ENCODE assay signal across 8 mouse cellular contexts in the genomic region with DNA sequence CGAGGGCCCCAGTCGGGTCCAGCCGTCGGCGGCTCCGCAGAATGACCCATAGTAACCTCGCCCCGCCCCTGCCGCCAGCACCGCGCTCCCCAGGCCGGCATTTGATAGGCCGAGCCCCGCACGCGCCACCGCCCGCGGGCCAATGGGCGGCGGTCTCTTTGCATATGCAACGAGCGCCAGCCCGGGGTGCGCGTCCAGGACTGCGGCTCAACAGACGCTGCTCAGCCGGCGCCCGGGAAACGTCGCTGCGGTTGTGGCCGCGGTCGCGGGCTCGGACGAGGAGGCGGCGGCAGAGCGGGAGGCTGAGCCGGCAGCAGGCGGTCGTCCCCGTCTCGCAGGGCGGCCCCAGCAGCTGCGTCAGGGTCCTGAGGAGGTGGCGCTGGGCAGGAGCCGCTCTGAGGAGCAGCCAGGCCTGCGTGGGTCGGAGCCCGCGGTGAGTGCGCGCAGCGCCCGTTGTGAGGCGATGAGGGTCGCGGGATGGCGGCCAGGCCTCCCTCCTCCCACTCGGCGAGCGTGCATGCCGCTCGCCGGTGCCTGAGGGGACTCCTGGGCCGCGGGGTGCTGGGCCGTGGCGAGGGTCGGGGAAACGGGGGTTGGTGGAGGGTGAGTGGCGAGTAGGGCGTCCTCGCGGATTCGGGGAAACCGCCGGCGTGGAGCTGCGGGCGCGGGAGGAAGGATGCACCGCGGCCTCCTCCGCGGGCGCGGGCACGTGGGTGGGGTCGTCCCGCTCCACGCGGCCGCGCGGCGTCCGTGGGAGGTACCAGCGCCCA. TPM values are rescaled to one million over a fixed set of nuclear protein-coding genes. Genes with fewer than 3 reads are reported as not detected.
A peak's percentile ranks its signal among the peaks of the same experiment; 100 is the strongest.
DNase-seq lines count a peak whose midpoint lies in the region; ATAC-seq and TF ChIP-seq lines count a peak whose summit lies in the region.

TSS of gene Acsl3 (plus strand) at position 155 of the 770 bp plus-strand sequence.
TSS of gene Utp14b (plus strand) at position 368 of the 770 bp plus-strand sequence.

- H3K4me3 ChIP-seq in E14TG2a.4 (replicated peaks; ENCODE audit: low read length): peak within 1 kb of the TSS; percentile 97
- peak within 1 kb of the TSS; percentile 97 for H3K4me3 ChIP-seq in forebrain, embryonic 11.5 days (ENCODE audit: low read depth, low read length)
- peak within 1 kb of the TSS; percentile 97 for H3K4me3 ChIP-seq in heart, embryonic 16.5 days (ENCODE audit: low read length)
- H3K4me3 ChIP-seq in liver, embryonic 14.5 days (ENCODE audit: insufficient read depth in 1 of 2, low read depth in 2 of 2, low read length in 2 of 2): peak within 1 kb of the TSS; percentile 81 to 87
- H3K4me3 ChIP-seq in stomach, embryonic 15.5 days (replicated peaks): peak within 1 kb of the TSS; percentile 96

- TF ChIP-seq CTCF in E14TG2a.4 (conservative IDR thresholded peaks at IDR 0.05; ENCODE audit: low read length): no peak
- TF ChIP-seq CTCF in liver, embryonic 14.5 days (IDR thresholded peaks at IDR 0.05; ENCODE audit: low read depth): no peak

- H3K4me1 ChIP-seq in E14TG2a.4 (replicated peaks; ENCODE audit: low read depth, low read length): peaks cover 33% of the 10 kb centered on the region
- peaks cover 10% of the 10 kb centered on the region for H3K4me1 ChIP-seq in forebrain, embryonic 11.5 days (replicated peaks; ENCODE audit: control insufficient read depth, insufficient read depth, low read length)
- peaks cover 33% of the 10 kb centered on the region for H3K4me1 ChIP-seq in heart, embryonic 16.5 days (ENCODE audit: control insufficient read depth, insufficient read depth, low read length)
- H3K4me1 ChIP-seq in liver, embryonic 14.5 days (replicated peaks; ENCODE audit: control insufficient read depth in 2 of 2, insufficient read depth in 2 of 2, low read length in 1 of 2): peaks cover 8 to 13% of the 10 kb centered on the region in 2 experiments; a peak in 3 of 4 replicates
- peaks cover 21% of the 10 kb centered on the region for H3K4me1 ChIP-seq in stomach, embryonic 15.5 days

- WGBS in forebrain, embryonic 11.5 days: under 1% methylated on average over 97 of the region's 104 CpGs
- WGBS in heart, embryonic 16.5 days: under 1% methylated on average over 102 of the region's 104 CpGs
- under 1% methylated on average over 94 of the region's 104 CpGs for WGBS in liver, embryonic 14.5 days (ENCODE audit: insufficient replicate concordance)
- WGBS in stomach, embryonic 15.5 days: under 1% methylated on average over 95 of the region's 104 CpGs

- H3K9me3 ChIP-seq in E14TG2a.4 (ENCODE audit: low read length): no peaks in the 10 kb centered on the region
- no peaks in the 10 kb centered on the region for H3K9me3 ChIP-seq in forebrain, embryonic 11.5 days (ENCODE audit: control insufficient read depth, low read length)
- no peaks in the 10 kb centered on the region for H3K9me3 ChIP-seq in heart, embryonic 16.5 days (replicated peaks; ENCODE audit: control insufficient read depth, low read length)
- H3K9me3 ChIP-seq in liver, embryonic 14.5 days (ENCODE audit: control insufficient read depth, low read length): no peaks in the 10 kb centered on the region
- no peaks in the 10 kb centered on the region for H3K9me3 ChIP-seq in stomach, embryonic 15.5 days

- peak within 1 kb of the TSS; percentile 97 for H3K9ac ChIP-seq in forebrain, embryonic 11.5 days (ENCODE audit: low read length)
- H3K9ac ChIP-seq in heart, embryonic 16.5 days (ENCODE audit: low read length): peak within 1 kb of the TSS; percentile 99
- H3K9ac ChIP-seq in liver, embryonic 14.5 days (replicated peaks): peak within 1 kb of the TSS; percentile 74
- H3K9ac ChIP-seq in stomach, embryonic 15.5 days: peak within 1 kb of the TSS; percentile 96

- ATAC-seq in forebrain, embryonic 11.5 days (replicated peaks; ENCODE audit: low FRiP score): peak; percentile 99
- ATAC-seq in heart, embryonic 16.5 days (replicated peaks; ENCODE audit: extremely low read depth, insufficient read depth, low FRiP score): peak; percentile 99
- peak; percentile 100 for ATAC-seq in liver, embryonic 14.5 days (ENCODE audit: insufficient read depth)
- ATAC-seq in stomach, embryonic 15.5 days (ENCODE audit: insufficient read depth, low FRiP score, low read depth): peak; percentile 99

- peak within 1 kb of the TSS; percentile 72 for H3K4me2 ChIP-seq in forebrain, embryonic 11.5 days (ENCODE audit: low read depth, low read length, severe bottlenecking)
- peak within 1 kb of the TSS; percentile 80 for H3K4me2 ChIP-seq in heart, embryonic 16.5 days (ENCODE audit: low read depth, low read length)
- H3K4me2 ChIP-seq in liver, embryonic 14.5 days (ENCODE audit: low read depth): peak within 1 kb of the TSS; percentile 72
- peak within 1 kb of the TSS; percentile 75 for H3K4me2 ChIP-seq in stomach, embryonic 15.5 days

- H3K27ac ChIP-seq in forebrain, embryonic 11.5 days (ENCODE audit: low read depth, low read length): peak within 1 kb of the TSS; percentile 93
- H3K27ac ChIP-seq in heart, embryonic 16.5 days (ENCODE audit: low read length): peak within 1 kb of the TSS; percentile 89
- peak within 1 kb of the TSS; percentile 7 for H3K27ac ChIP-seq in liver, embryonic 14.5 days
- H3K27ac ChIP-seq in stomach, embryonic 15.5 days: peak within 1 kb of the TSS; percentile 95

- H3K27me3 ChIP-seq in E14TG2a.4 (ENCODE audit: insufficient read depth, low read length): no peaks in the 10 kb centered on the region
- no peaks in the 10 kb centered on the region for H3K27me3 ChIP-seq in forebrain, embryonic 11.5 days (ENCODE audit: control insufficient read depth, insufficient read depth, low read length)
- no peaks in the 10 kb centered on the region for H3K27me3 ChIP-seq in heart, embryonic 16.5 days (ENCODE audit: control insufficient read depth, insufficient read depth, low read length)
- no peaks in the 10 kb centered on the region for H3K27me3 ChIP-seq in liver, embryonic 14.5 days (ENCODE audit: control insufficient read depth, insufficient read depth, low read length)
- H3K27me3 ChIP-seq in stomach, embryonic 15.5 days (replicated peaks): no peaks in the 10 kb centered on the region

- no peak for TF ChIP-seq EP300 in liver, embryonic 14.5 days (IDR thresholded peaks at IDR 0.05; ENCODE audit: low read depth)

- DNase-seq in c-Kit-positive CD71-positive TER-119-negative erythroid progenitor cells, embryonic 14.5 days (ENCODE audit: low read depth): peak; percentile 86
- DNase-seq in forebrain, embryonic 11.5 days (ENCODE audit: low spot score): peak; percentile 99
- DNase-seq in kidney, postnatal 25 days: peak; percentile 96 to 99
- DNase-seq in liver, embryonic 14.5 days (ENCODE audit: low read depth in 3 of 3, low spot score in 3 of 3): peak; percentile 86
- peak; percentile 98 for DNase-seq in neural tube, embryonic 10.5 days (ENCODE audit: extremely low spot score, low spot score)

- H3K36me3 ChIP-seq in E14TG2a.4 (ENCODE audit: insufficient read depth, low read length): no peaks in the 10 kb centered on the region
- no peaks in the 10 kb centered on the region for H3K36me3 ChIP-seq in forebrain, embryonic 11.5 days (ENCODE audit: control insufficient read depth, insufficient read depth, low read length)
- no peaks in the 10 kb centered on the region for H3K36me3 ChIP-seq in heart, embryonic 16.5 days (ENCODE audit: control insufficient read depth, insufficient read depth)
- H3K36me3 ChIP-seq in liver, embryonic 14.5 days (replicated peaks; ENCODE audit: control insufficient read depth, insufficient read depth, low read depth): no peaks in the 10 kb centered on the region
- no peaks in the 10 kb centered on the region for H3K36me3 ChIP-seq in stomach, embryonic 15.5 days

RNA-seq across cellular contexts. Expression of gene Acsl3, which starts in this region (rescaled TPM):
- 99.5 and 102 TPM in 2 replicates for polyA plus RNA-seq in forebrain, embryonic 11.5 days (2014; fragmentation: Nextera tagmentation; extraction: Ambion mirVana)
- 78.7 and 87.1 TPM in 2 replicates for polyA plus RNA-seq in heart, embryonic 16.5 days (2015; fragmentation: Nextera tagmentation; extraction: Ambion mirVana)
- 6.7 and 9.3 TPM in 2 replicates for polyA plus RNA-seq in liver, embryonic 14.5 days (2012; rRNA removed)
- polyA plus RNA-seq in liver, embryonic 14.5 days (2014; fragmentation: Nextera tagmentation; extraction: Ambion mirVana): 19.7 and 20.1 TPM in 2 replicates
- polyA plus RNA-seq in stomach, embryonic 15.5 days (2015; fragmentation: Nextera tagmentation; extraction: Ambion mirVana): 61.0 and 61.9 TPM in 2 replicates

RNA-seq across cellular contexts. Expression of gene Utp14b, which starts in this region (rescaled TPM):
- polyA plus RNA-seq in forebrain, embryonic 11.5 days (2014; fragmentation: Nextera tagmentation; extraction: Ambion mirVana): 5.9 and 6.4 TPM in 2 replicates
- 1.8 and 2.2 TPM in 2 replicates for polyA plus RNA-seq in heart, embryonic 16.5 days (2015; fragmentation: Nextera tagmentation; extraction: Ambion mirVana)
- polyA plus RNA-seq in liver, embryonic 14.5 days (2012; rRNA removed): 0.79 and 1.4 TPM in 2 replicates
- 0.83 and 0.93 TPM in 2 replicates for polyA plus RNA-seq in liver, embryonic 14.5 days (2014; fragmentation: Nextera tagmentation; extraction: Ambion mirVana)
- 3.0 and 3.6 TPM in 2 replicates for polyA plus RNA-seq in stomach, embryonic 15.5 days (2015; fragmentation: Nextera tagmentation; extraction: Ambion mirVana)

Comparison
In these comparisons a context has a peak if more than half of its experiments do, and no peak if none do; other contexts are left out.
1. Peak in every context shown above with its lines: DNase-seq, ATAC-seq, H3K4me3 ChIP-seq and H3K27ac ChIP-seq.
2. H3K27ac ChIP-seq: peak in every context shown above with its lines; median percentile 95 in stomach, embryonic 15.5 days; 93 in forebrain, embryonic 11.5 days; 89 in heart, embryonic 16.5 days; 7 in liver, embryonic 14.5 days.